Mouse (Mus musculus): ENCODE results near the gene Brca2. TPM values are rescaled to one million over a fixed set of nuclear protein-coding genes. Genes with fewer than 3 reads are reported as not detected.
"Not testable (repeated sequence)": the region's sequence is repeated elsewhere in the genome, so short reads cannot be mapped to it uniquely, and the experiment has no call there.

The Brca2 gene
- polyA plus RNA-seq (2015; fragmentation: Nextera tagmentation; extraction: Ambion mirVana) = 6.6 and 6.7 TPM in 2 replicates

DNA sequence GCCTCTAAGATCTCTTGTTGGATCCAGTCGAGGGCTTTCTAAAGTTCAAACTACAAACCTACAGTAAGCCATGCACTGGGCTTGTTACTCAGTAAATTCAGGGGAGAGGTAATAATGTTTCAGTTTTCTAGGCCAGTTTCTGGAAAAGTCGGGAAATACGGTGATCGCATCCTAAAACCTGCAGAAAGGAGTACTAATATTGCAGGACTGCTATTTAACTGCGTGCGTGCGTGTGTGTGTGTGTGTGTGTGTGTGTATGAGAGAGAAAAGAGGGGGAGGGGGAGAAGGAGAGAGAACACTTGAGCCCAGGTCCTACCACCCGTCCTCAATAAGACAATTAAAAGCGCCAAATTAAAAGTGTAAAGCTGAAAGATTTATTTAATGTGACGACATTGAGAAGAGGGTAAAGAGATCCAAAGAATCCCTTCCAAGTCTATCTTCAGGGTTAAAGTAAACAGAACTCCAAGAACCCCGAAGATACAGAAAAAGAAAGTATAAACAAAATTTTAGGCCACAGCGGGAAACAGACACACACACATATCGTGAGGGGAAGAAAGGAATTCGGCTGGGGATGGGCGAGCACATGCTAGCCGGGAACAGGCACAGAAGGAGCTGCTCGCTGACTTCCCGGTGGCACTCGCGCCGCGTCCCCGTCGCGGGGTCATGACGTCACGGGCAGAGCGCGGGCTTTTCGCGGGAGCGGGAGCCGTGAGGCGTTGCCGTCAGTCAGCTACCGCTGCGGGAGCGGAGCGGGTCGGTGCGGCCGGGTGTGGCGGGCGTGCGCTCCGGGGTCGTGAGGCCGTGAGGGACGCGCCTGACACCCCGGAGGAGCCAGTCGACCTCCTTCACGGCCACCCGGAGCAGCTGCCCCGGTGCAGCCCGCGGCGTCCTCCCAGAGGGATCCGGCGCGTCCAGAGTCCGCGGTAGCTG, at the start of gene Brca2:
Brca2 (plus strand) TSS at position 694 of the 930 bp plus-strand sequence.
- H3K4me3 ChIP-seq (ENCODE audit: low read depth, low read length) = peak within 1 kb of the TSS; percentile 85
- H3K9ac ChIP-seq (ENCODE audit: low read depth, low read length) = peak within 1 kb of the TSS; percentile 80
- no peaks in the 10 kb centered on the region for H3K4me1 ChIP-seq (replicated peaks; ENCODE audit: control insufficient read depth, insufficient read depth, low read length)
- H3K36me3 ChIP-seq (ENCODE audit: control insufficient read depth, insufficient read depth) = no peaks in the 10 kb centered on the region; the same call in 1 of the 2 replicates
- peak within 1 kb of the TSS; percentile 22; the same call in 1 of the 2 replicates for H3K27ac ChIP-seq (ENCODE audit: low read depth, low read length)
- ATAC-seq = peak; percentile 97
- 4% methylated on average over 63 of the region's 63 CpGs for WGBS
- no peak for TF ChIP-seq CTCF (IDR thresholded peaks at IDR 0.05; ENCODE audit: low read depth)
- H3K27me3 ChIP-seq (replicated peaks; ENCODE audit: control insufficient read depth, insufficient read depth, low read length) = no peaks in the 10 kb centered on the region
- H3K4me2 ChIP-seq (replicated peaks; ENCODE audit: low read depth) = peak within 1 kb of the TSS; percentile 85
- H3K9me3 ChIP-seq (ENCODE audit: control insufficient read depth) = no peaks in the 10 kb centered on the region

DNA sequence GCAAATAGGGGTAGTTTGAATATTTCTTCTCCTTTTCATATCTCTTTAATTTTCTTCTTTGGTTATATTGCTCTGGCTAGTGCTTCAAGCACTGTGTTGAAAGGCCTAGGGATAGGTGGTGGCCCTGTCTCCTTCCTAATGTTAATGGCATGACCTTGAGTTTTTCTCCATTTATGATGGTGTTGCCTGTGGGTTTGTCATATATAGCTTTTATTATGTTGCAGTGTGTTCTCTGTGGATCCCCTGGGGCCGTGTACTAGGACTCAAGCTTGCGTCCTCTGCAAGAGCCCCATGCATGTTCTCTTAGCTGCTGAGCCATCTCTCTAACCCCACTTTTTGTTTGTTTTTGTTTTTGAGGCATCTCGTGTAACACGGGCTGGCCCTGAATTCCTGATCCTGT, 45.1 kb upstream of the Brca2 start:
- no peaks in the 10 kb centered on the region for H3K4me1 ChIP-seq (replicated peaks; ENCODE audit: control insufficient read depth, insufficient read depth, low read length)
- H3K9me3 ChIP-seq (ENCODE audit: control insufficient read depth) = no peaks in the 10 kb centered on the region
- WGBS = 73% methylated on average over 4 of the region's 4 CpGs
- TF ChIP-seq CTCF (IDR thresholded peaks at IDR 0.05; ENCODE audit: low read depth) = no peak
- H3K36me3 ChIP-seq (ENCODE audit: control insufficient read depth, insufficient read depth) = 0 out of 2 replicates have a peak, but pooled peaks cover 11% of the 10 kb centered on the region
- H3K27ac ChIP-seq (ENCODE audit: low read depth, low read length) = no peak overlapping the region
- no peaks in the 10 kb centered on the region for H3K27me3 ChIP-seq (replicated peaks; ENCODE audit: control insufficient read depth, insufficient read depth, low read length)
- no peak overlapping the region for H3K4me3 ChIP-seq (ENCODE audit: low read depth, low read length)
- H3K4me2 ChIP-seq (replicated peaks; ENCODE audit: low read depth) = no peak overlapping the region
- H3K9ac ChIP-seq (ENCODE audit: low read depth, low read length) = no peak overlapping the region
- no peak for ATAC-seq

DNA sequence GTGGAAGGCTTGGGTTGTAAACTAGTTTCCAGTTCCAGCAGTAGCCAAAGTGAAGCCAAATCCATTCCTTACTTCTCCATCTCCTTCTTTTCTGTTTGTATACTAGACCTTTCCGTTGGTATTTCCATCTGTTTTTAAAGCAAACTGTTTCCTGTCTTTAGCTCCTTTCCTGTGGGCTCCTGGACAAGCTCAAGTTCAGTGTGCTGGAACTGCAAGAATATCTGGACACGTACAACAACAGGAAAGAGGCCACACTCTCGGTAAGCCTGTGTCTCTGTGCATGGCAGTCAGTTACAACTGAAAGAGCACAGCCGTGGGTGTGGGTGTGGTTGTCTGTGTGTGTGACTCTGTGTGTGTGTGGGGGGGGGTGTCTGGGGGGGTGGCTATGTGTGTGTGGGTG, 43.8 kb upstream of the Brca2 start:
- H3K9me3 ChIP-seq (ENCODE audit: control insufficient read depth) = no peaks in the 10 kb centered on the region
- no peak overlapping the region for H3K27ac ChIP-seq (ENCODE audit: low read depth, low read length)
- 49% methylated on average over 4 of the region's 4 CpGs for WGBS
- H3K4me2 ChIP-seq (replicated peaks; ENCODE audit: low read depth) = no peak overlapping the region
- H3K4me1 ChIP-seq (replicated peaks; ENCODE audit: control insufficient read depth, insufficient read depth, low read length) = no peaks in the 10 kb centered on the region
- ATAC-seq = no peak
- H3K27me3 ChIP-seq (replicated peaks; ENCODE audit: control insufficient read depth, insufficient read depth, low read length) = no peaks in the 10 kb centered on the region
- 0 out of 2 replicates have a peak, but pooled peaks cover 6% of the 10 kb centered on the region for H3K36me3 ChIP-seq (ENCODE audit: control insufficient read depth, insufficient read depth)
- no peak overlapping the region for H3K4me3 ChIP-seq (ENCODE audit: low read depth, low read length)
- no peak for TF ChIP-seq CTCF (IDR thresholded peaks at IDR 0.05; ENCODE audit: low read depth)
- no peak overlapping the region for H3K9ac ChIP-seq (ENCODE audit: low read depth, low read length)

DNA sequence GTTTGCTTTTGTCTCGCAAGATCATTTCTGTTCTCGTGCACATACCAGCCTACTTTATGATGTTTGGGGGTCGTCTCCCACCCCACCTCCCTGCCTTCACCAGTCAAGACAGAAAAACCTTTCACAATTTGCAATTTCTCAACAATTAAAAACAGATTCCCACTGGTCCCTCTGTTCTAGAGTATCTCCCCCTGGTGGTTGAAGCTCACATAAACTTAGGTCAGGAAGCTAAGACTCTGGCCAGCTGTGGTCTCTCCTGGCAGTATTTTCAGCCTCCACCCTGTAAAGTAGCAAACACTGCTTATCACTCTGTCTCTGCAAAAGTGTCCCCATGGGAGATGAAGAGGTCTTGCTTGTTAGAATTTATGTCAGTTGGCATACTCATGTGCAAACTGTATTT, 37.2 kb upstream of the Brca2 start:
- Histone ChIP-seq H3K4me3 (ENCODE audit: low read depth, low read length) (no peak overlapping the region), H3K27ac (ENCODE audit: low read depth, low read length) (no peak overlapping the region), H3K36me3 (ENCODE audit: control insufficient read depth, insufficient read depth) (0 out of 2 replicates have a peak, but pooled peaks cover 6% of the 10 kb centered on the region), H3K9me3 (ENCODE audit: control insufficient read depth) (no peaks in the 10 kb centered on the region), H3K4me2 (replicated peaks; ENCODE audit: low read depth) (no peak overlapping the region), H3K9ac (ENCODE audit: low read depth, low read length) (no peak overlapping the region), H3K4me1 (replicated peaks; ENCODE audit: control insufficient read depth, insufficient read depth, low read length) (no peaks in the 10 kb centered on the region), H3K27me3 (replicated peaks; ENCODE audit: control insufficient read depth, insufficient read depth, low read length) (no peaks in the 10 kb centered on the region)
- no peak for ATAC-seq
- WGBS = 62% methylated on average over 3 of the region's 3 CpGs
- peak; percentile 73 for TF ChIP-seq CTCF (IDR thresholded peaks at IDR 0.05; ENCODE audit: low read depth)

DNA sequence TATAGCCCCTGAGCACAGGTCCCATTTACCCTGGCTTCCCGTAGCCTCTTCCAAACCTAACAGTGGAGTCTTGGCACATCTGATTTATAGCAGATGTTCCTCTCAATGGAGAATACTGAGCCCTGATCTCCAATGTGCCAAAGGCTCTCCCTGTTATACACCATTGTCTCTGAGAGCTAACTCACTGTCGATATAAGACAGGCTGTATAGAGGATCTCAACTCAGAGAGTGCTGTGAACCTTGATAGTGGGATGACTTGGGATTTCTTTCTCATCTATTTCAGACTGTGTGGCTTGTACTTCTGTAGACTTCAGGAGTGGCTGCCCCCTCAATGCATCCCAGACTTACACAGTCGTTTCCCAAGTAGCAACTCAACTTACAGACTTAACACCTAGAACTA, 32.1 kb upstream of the Brca2 start:
- no peaks in the 10 kb centered on the region for H3K27me3 ChIP-seq (replicated peaks; ENCODE audit: control insufficient read depth, insufficient read depth, low read length)
- no peak overlapping the region for H3K4me2 ChIP-seq (replicated peaks; ENCODE audit: low read depth)
- WGBS = 76% methylated on average over 3 of the region's 3 CpGs
- no peak for TF ChIP-seq CTCF (IDR thresholded peaks at IDR 0.05; ENCODE audit: low read depth)
- no peaks in the 10 kb centered on the region for H3K9me3 ChIP-seq (ENCODE audit: control insufficient read depth)
- no peaks in the 10 kb centered on the region for H3K36me3 ChIP-seq (ENCODE audit: control insufficient read depth, insufficient read depth)
- H3K9ac ChIP-seq (ENCODE audit: low read depth, low read length) = no peak overlapping the region
- H3K27ac ChIP-seq (ENCODE audit: low read depth, low read length) = no peak overlapping the region
- no peak for ATAC-seq
- no peak overlapping the region for H3K4me3 ChIP-seq (ENCODE audit: low read depth, low read length)
- no peaks in the 10 kb centered on the region for H3K4me1 ChIP-seq (replicated peaks; ENCODE audit: control insufficient read depth, insufficient read depth, low read length)

DNA sequence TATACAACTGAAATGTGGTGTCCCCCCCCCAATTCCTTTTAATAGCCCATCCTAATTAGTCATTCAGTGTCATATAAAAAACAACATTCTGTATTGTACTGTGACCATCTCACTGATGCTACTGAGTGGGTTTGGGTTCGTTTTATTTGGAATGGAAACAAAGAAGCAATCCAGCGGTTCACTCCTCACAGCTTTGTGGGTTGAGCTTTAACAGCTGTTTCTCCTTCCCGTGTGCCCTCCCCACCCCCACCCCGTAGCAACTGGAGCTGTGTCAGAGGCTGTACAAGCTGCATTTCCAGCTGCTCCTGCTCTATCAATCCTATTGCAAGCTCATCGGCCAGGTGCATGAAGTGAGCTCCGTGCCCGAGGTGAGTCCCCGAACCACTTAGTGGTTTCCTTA, 31.6 kb upstream of the Brca2 start:
- Histone ChIP-seq H3K4me2 (replicated peaks; ENCODE audit: low read depth) (no peak overlapping the region), H3K4me3 (ENCODE audit: low read depth, low read length) (no peak overlapping the region), H3K27me3 (replicated peaks; ENCODE audit: control insufficient read depth, insufficient read depth, low read length) (no peaks in the 10 kb centered on the region), H3K27ac (ENCODE audit: low read depth, low read length) (no peak overlapping the region), H3K9me3 (ENCODE audit: control insufficient read depth) (no peaks in the 10 kb centered on the region), H3K9ac (ENCODE audit: low read depth, low read length) (no peak overlapping the region), H3K36me3 (ENCODE audit: control insufficient read depth, insufficient read depth) (no peaks in the 10 kb centered on the region), H3K4me1 (replicated peaks; ENCODE audit: control insufficient read depth, insufficient read depth, low read length) (no peaks in the 10 kb centered on the region)
- no peak for TF ChIP-seq CTCF (IDR thresholded peaks at IDR 0.05; ENCODE audit: low read depth)
- no peak for ATAC-seq
- 68% methylated on average over 8 of the region's 8 CpGs for WGBS

DNA sequence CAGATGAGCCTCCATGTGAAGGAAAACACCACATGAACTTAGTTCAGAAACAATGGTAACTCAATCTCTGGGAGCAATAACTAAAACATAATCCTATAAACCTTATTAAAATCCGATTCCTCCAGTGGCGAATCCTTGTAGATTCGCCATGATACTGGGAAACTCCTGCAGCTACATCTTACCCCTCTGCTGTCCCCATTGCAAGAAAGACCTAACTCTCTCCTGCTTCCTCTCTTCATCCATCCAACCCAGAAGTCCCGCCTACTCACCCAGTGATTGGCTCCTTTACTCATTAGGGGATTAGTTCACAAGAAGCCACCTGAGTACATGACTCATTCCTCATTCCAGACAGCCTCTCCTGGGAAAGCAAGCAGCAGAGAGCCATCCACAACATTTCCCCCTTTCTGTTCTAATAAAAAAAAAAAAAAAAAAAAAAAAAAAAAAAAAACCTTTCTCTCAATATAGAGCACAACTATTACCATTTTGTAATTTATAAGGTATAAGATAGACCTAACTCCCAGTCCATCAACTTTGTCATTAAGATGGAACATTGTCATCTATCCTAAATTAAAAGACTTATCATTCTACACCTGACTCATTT, 30.8 kb upstream of the Brca2 start:
- not testable (repeated sequence) for H3K36me3 ChIP-seq (ENCODE audit: control insufficient read depth, insufficient read depth); H3K27me3 ChIP-seq (replicated peaks; ENCODE audit: control insufficient read depth, insufficient read depth, low read length); H3K4me1 ChIP-seq (replicated peaks; ENCODE audit: control insufficient read depth, insufficient read depth, low read length); H3K4me2 ChIP-seq (replicated peaks; ENCODE audit: low read depth); H3K4me3 ChIP-seq (ENCODE audit: low read depth, low read length); ATAC-seq; H3K9ac ChIP-seq (ENCODE audit: low read depth, low read length); H3K27ac ChIP-seq (ENCODE audit: low read depth, low read length); H3K9me3 ChIP-seq (ENCODE audit: control insufficient read depth)
- WGBS = 94% methylated on average over 4 of the region's 4 CpGs

All from intestine, postnatal 0 days (tissue).